Mouse (Mus musculus) retina, embryonic 14.5 days (tissue): ENCODE measurements at regions not wholly inside any gene's neighbourhood (a gene's known extent, or its start where the extent isn't known, plus 50 kb on each side); places are given as distances from the start of the nearest gene placed in this dataset.
A peak's percentile ranks its signal among the peaks of the same experiment; 100 is the strongest.
"Not testable (repeated sequence)": the region's sequence is repeated elsewhere in the genome, so short reads cannot be mapped to it uniquely, and the experiment has no call there.

ENCODE experiments used
- DNase-seq: peaks from one replicate; pipeline ENCODE4 v3.0.0-alpha.2; 2015; ENCODE audit warnings: low spot score

DNA sequence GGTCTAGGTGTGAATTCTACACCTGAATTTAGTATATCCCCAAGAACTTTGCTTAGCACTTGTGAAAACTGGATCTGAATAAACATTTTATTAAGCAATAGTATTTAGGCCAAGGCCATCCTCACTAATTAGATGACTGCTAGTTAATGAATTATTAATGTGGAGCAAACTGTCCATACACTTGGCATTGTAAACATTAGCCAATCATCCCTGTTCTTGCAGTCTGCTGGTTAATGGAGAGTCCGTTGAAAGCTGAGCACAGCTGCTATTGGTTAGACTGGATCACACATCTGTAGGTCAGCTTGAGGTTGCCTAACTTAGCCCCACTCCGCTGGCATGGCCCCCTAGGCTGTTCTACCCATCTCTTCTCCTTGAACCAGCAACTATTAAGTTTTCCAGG is 826.2 kb upstream of the 4930452B06Rik start:
- no peak for DNase-seq

DNA sequence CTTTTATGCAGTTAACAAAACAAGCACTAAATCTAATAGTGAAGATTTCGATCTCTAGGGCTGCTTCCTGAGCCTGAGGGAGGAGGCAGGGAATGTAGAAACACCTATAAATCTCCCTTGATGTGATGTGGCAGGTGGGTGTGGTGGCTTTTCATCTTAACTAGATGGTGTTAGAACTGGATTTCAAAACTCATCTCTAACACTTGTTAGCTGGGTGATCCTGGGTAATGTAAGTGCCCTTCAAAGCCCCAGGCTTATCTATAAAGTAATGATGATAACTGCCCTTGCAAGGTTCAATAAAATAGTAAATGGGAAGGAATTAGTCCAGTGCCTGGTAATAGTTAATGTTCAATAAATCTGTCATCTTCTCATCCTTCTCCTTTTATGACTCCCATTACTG is 822.5 kb upstream of the 4930452B06Rik start:
- DNase-seq = no peak

DNA sequence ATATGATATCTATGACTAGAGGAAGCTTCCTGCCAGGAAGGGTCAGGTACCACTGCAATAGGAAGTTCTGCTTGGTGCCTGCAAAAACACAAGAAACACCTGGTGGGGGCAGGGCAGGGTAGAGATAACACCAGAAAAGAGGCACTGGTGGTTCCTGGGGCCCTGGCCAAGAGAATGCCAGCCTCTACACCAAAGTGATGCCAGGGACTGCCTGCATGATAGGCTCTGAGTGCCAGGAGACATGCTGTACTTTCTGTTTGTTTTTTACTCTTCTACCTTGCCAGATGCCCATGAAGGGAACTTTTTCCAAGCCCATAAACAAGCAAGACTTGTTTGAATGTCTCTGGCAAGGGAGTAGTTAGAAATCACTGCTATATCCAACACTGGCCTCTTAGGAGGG is 812.9 kb upstream of the 4930452B06Rik start:
- no peak for DNase-seq

DNA sequence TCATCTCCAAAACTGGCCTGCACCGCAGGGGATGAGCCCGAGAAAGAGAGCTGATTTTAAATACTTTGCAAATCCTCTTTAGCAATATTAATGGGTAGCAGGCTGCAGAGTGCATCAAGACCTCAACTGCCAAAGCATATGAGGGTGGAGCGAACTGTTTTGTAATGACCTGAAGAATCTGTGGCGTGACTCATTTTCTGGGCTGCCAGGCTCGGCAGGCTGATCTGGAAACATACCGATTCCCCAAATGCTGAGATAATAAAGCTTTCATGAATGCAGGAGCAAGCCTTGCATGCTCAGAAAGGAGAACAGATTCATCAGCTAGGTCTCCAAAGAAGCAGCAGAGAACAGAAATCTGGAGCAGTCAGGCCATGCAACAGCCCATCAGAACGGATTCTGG is 809.1 kb upstream of the 4930452B06Rik start:
- DNase-seq = no peak

DNA sequence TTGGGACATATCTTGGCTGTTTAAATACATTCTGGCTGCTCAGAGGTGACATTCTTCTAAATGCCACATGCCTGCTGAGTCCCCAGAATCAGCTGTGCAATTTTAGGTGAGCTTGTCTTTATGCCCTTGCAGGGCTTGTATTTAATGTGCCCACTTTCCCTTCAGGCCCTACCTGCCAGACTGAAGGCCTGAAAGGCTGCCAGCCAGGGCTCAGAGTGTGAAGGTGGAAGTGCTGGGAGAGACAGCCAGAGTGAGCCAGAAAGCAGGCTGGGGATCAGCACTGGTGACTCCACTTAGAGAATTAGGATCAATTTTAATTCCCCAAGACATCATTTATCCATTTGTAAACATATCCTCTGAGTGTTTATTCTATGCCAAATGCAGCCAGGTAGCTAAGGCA is 803.6 kb upstream of the 4930452B06Rik start:
- DNase-seq = no peak

DNA sequence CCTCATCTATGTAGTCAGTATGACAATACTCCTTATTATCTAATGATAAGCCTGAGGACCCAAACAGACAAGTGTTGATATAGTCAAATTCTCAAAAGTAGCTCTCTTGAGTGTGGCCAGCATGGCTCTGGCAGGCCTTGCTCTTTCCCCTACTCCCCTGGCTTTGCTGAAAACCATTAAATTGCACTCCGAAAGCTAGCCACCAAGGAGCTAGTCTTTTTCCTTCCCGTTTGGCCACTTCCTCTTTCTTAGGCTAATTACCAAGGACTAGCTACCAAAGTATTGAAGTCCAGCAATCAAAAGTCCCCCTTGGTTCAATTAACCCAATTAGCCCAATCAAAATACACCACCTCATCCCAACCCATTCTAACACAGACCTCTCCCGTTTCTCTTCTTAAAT is 802.6 kb upstream of the 4930452B06Rik start:
- DNase-seq = no peak

DNA sequence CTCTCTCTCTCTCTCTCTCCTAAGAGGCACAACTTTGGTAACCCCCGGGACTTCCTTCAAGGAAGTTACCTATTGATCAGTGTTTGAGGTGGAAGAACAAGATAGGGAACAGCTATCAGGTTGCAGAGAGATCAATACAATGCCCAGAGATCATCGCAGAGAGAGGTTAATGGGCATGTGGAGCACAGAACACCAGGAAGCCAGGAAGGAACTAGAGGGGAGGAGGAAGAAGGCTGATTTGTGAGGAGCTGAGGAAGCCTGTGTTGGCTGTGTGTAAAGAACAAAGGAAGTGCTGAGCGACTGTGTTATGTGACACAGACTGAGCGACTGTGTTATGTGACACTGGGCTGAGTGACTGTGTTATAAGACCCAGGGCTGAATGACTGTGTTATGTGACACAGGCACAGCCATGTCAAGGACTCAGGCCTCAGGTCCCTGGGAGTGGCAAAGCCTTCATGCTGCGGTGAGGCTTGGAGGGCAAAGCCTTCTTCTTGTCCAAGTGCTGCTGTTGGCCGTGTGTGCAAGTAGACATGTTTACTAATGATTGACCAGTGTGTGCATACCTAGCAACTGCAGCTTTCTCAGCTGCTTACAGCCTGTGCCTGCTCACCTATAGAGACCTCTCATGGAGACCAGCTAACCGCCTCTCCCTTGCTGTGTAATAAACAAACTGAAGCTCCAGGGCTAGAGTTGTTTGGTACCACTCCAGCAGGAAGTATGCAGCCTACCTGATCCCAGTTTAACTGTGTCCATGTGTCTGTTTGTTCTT is 801.8 kb upstream of the 4930452B06Rik start:
- no peak for DNase-seq

DNA sequence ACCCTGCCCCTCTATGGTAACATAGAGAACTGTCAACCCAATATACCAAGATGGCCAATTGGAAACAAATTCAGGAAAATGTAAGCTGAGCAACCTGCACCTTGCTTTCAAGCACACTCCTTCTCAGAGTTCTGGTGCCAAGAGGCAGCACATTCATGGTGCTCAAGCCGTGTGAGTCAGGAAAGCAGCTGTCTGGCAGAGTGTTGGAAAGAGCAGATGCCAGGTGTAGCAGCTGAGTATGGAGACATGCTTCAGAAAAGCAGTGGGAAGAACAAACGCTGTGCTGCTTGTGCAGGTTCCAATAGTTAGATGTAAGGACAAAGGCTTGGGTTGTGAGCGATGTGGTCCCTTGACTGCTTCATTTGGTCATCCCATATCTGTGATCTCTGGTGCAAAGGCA is 794.0 kb upstream of the 4930452B06Rik start:
- DNase-seq = no peak

DNA sequence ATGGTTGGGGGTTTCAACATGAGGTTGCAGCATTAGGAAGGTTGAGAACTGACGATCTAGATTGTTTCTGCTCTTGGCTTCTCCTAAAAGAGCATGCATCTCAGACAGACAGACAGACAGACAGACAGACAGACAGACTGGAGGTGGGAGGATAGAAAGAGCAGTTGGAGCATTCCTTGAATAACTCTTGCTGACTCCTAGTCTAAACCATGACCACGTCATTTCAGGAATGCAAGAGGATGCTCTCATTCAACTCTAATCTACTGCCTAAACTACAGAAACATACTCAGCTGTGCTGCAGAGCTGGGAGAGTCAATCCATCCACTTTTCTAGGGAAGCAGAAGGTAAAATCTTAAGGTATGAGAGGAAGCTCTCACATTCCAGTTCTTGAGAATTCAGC is 792.8 kb upstream of the 4930452B06Rik start:
- no peak for DNase-seq

DNA sequence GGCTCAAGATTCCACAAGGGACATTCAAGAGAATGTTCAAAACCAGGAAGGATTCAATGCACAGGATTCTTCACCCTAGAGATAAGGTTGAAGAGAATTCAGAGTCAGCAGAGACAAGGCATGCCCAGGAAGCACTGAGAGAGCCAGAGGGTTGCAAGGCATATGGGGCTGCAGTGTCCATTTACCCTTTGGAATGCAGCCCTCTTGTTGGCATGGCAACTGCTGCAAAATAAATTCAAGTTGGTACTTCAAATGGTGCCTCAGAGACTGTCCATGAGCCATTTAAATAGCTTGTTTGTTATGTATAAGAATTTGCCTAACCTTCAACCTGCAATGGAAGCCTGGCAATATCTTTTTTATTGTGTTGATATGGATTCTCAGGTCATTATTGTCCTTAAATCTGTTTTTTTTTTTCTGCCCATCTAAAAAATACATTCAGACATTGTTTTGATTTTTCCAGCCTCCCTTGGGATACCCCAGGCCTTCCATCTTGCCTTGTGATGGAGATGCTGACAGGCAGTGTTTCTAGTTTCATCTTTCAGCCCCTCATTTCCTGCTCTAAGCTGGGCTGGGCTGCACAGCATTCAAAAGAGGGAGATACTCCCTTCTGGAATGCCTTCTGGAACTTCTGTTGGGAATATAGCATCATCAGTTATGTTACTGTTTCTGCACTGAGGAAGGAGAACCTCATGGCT is 791.9 kb upstream of the 4930452B06Rik start:
- DNase-seq = no peak

DNA sequence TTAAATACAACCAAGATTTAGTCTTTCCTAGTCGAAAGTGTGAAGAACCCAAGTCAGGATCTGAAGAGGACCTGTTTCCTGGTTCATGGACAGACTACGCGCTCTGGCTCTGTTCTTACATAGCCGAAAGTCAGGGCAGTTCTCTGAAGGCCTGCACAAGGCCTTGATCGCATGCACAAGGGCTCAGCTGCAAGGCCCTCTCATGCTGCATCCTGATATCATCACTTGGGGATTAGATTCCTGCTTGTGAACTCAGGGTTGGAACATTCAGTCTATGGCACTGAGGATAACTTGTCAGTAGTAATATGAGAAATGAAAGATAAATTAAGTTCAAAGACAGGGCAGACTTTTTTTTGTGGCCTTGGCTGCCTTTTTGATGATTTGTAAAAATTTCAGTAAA is 789.9 kb upstream of the 4930452B06Rik start:
- DNase-seq = no peak

DNA sequence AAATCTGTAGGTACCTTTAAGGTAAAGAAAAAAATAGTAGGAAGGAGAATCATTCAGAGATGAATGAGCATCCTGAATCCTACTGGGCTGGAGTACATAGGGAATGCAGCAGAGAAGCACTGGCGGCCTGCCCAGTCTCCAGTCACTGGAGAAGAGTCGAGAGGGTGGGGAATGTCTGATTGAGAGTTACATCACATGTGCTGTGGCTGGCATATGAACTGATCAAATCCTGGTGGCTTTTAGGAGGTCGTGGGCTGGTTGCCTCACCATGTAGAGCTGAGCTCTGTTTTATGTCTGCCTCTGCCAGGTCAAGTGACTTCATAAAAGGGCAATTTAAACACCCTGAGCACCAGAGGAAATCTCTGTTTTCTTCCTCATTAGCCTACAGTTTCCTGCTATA is 783.9 kb upstream of the 4930452B06Rik start:
- DNase-seq = no peak

DNA sequence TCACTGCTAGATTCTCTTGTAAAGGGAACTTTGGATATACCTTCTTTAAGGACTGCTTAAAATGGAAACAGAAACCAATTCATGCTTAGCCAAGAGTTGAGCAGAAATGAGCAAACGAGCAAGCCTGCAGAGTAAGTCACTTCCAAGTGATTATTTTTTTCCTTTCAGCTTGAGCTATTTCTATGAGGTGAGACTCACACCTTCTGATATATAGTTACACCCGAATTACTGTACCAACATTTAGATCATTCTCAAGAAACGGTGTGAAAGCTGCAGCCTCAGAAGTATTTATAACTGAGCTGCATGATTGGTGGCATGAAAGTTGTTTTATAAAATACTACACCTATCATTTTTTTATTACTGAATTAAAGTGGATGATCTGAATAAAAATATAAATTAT is 771.9 kb upstream of the 4930452B06Rik start:
- DNase-seq = no peak

DNA sequence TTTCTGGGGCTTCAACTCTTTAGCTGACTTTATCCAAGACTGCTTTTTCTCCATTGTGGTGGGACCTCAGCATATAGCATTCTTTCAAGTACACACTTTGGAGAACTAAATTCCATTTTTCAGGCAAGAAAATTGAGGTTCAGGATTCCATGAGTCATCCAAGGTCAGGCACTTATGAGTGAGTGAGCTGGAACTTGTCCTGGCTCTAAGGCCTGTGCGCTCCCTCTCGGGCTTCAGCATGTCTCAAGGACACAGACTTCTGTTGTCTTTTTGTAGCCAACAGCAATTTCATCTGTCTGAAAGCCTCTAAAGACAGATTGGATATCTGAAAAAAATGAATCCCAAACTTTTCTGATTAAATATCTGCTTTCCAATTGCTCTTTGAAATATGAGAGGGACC is 769.1 kb upstream of the 4930452B06Rik start:
- no peak for DNase-seq

DNA sequence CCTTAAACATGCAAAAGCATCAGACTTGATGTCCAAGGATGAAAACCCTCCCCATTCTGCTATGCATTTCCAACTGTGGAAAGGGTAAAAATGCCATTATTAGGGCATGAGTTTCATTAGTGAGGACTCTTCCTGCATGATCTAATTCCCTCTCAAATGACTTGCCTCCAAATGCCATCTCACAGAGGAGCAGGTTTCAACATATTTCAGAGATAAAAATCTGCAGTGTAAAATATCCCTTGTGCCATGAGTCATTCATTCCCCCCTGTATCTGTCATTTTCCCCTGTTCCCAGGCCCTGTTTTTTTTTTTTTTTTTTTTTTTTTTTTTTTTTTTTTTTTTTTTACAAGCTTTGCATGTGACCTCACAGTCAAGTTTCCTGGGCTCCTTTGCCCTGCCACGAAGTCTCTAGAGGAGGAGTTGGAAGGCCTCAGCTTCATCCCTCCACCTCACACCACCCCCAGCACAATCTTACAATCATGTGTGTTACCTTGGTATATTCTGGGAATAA is 767.1 kb upstream of the 4930452B06Rik start:
- DNase-seq = no peak

DNA sequence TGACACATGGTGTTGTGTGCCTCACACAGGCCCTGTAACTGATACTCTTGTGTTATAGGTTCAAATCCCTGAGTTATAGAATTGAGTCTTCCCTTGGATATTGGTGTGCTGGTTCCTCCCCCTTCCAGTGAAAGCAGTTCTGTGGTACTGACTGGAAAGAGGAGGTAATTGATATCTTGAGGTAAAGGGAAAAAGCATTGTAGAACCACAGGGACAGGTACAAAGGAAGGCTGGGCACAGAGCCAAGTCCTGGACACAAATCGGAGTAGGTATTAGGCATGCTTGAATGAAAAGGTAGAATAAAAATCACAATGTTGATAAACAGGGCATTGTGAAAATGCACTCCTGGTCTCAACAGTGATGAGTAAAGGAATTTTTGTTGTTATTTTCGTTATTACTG is 765.8 kb upstream of the 4930452B06Rik start:
- no peak for DNase-seq

DNA sequence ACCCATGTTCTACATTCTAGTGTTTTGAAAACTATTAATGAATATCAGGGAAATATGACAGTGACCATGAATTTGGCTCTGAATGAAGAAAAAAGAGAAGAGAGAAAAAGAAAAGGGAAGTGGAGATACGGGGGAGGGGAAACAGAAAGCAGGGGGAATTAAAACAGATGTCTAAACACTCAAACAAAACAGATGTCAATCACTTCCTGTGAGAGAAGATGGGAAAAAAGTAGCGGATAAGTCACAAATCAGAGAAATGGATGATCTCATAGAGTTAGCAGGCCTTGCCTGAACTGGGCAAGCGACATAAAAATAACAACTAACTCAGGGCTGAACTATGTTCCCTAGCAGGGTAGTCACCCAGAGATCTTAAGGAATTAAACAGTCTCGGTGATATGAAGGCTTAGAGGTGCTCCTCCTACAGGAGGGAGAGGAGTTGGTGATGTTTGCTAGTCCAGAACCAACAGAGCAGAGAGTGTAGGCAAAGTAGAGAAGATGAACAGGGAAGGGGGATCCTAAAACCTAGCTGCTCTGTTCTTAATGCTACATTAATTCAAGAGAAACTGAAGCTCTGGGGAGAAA is 745.9 kb upstream of the 4930452B06Rik start:
- no peak for DNase-seq

DNA sequence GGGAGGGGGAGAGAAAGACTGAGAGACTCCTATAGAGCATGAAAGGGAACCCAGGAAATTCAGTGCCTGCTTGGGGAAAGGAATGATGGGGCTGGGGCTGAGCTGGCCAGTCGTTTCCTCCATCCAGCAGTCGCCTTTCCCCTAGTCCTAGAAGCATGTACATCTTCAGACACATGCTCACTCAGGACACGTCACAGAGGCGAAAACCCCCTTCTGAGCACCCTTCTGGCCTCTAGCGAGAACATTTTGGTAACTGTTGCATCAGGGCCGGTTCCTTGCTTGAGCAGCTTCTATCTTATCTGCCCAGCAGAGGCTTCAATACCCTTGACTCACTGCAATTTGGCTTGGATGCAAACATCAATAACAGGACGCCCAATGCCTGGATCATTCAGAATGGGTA is 737.6 kb upstream of the 4930452B06Rik start:
- no peak for DNase-seq

DNA sequence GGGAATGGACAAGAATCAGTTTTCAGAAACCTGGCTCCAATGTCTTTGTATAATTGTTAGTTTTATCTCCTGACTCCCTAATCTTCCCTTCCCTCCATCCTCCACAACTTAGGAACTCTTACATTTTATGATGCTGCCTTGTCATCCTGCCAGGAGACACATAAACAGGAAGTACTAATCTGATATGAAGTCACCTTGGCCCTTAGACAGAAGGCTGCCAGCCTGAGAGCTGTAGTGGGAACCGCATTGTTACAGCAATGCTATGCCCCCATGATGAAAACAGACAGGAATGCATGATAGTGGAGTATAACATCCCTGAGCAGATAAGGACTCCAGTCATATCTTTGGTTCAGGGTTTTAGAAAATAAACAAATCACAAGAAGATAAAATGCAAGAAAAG is 734.8 kb upstream of the 4930452B06Rik start:
- no peak for DNase-seq

DNA sequence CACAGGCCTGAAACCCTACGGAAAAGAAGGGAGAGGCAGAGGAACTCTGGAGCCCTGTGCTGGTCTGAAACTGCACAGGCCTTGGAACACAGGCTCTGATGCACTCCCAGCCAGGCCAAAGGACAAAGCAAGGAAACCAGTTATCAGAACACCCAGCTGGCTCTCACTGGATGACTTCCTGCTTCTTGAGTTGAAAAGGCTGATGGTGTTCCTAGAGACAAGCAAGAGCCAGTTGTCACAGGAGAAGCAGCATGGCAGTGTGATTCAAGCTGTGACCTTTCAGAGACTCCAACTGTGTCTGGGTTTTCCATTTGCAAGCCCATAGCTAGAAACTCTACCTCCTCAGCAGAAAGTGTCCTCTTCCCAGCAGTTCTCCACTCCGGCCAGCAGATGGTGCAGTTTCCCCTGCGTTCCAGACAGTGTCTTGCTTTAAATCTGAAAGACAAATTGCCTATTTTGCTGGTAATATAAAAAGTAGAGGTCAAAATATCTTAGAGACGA is 727.3 kb upstream of the 4930452B06Rik start:
- DNase-seq = peak; percentile 74

DNA sequence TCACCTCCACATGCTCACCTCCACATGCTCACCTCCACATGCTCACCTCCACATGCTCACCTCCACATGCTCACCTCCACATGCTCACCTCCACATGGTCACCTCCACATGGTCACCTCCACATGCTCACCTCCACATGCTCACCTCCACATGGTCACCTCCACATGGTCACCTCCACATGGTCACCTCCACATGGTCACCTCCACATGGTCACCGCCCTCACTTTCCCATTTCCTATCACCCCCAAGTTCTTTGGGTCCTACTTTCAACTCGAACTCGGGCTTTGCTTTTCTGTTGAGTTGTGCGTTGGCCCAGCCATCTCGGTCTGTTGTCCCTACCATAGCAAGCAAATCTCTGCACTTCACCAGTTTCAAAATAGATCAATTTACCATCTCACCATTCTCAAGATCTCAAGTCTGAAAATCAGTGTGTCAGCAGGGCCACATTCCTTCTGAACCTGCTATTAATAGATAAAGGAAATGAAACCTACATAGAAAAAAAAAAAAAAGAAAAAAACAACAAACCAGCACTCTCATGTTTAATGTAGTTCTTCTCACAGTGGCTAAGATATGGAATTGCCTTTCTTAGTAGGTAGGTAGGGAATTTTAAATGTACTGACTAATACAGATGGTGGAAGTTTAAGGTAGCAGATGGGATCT is 724.0 kb upstream of the 4930452B06Rik start:
- not testable (repeated sequence) for DNase-seq

DNA sequence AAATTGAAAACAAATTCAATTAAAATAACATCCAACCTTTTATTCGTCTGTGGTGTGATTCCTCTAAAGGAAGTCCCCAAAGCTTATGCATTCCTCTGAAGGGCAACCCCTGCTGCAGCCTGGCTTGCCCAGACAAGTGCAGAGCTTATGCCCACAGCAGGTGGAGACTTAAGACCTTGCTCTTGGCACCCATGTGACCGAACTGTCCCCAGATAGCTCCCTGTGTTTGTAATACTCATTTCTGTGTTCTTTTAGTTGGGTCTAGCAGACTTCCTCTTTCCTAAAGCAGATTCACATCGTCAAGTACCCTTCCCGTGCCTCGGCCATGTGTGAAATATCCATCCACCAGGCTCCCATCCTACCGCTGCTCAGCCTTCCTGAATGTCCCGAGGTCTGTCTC is 723.1 kb upstream of the 4930452B06Rik start:
- DNase-seq = no peak
